In genomic region chr5:37822791-37823720, GRCm38 (mm10) we compare ENCODE assay signal across 8 mouse cellular contexts. TPM values are rescaled to one million over a fixed set of nuclear protein-coding genes. Genes with fewer than 3 reads are reported as not detected.
DNase-seq lines count a peak whose midpoint lies in the region; ATAC-seq lines count a peak whose summit lies in the region.

No protein-coding gene starts in this region.

- WGBS in kidney, embryonic 14.5 days, result 1% methylated on average over 42 of the region's 42 CpGs
- 2% methylated on average over 42 of the region's 42 CpGs for WGBS in heart, embryonic 16.5 days
- under 1% methylated on average over 42 of the region's 42 CpGs for WGBS in liver, embryonic 12.5 days (ENCODE audit: insufficient replicate concordance)

- H3K9me3 ChIP-seq in kidney, embryonic 14.5 days (ENCODE audit: control insufficient read depth, low read length), result no peaks in the 10 kb centered on the region
- H3K9me3 ChIP-seq in heart, embryonic 16.5 days (replicated peaks; ENCODE audit: control insufficient read depth, low read length), result no peaks in the 10 kb centered on the region
- no peaks in the 10 kb centered on the region for H3K9me3 ChIP-seq in liver, embryonic 12.5 days (replicated peaks)

- H3K4me2 ChIP-seq in kidney, embryonic 14.5 days (replicated peaks; ENCODE audit: low read depth, low read length), result peak overlapping the region; percentile 75
- peak overlapping the region; percentile 96 for H3K4me2 ChIP-seq in heart, embryonic 16.5 days (ENCODE audit: low read depth, low read length)
- H3K4me2 ChIP-seq in liver, embryonic 12.5 days, result peak overlapping the region; percentile 67

- H3K4me1 ChIP-seq in kidney, embryonic 14.5 days (ENCODE audit: control insufficient read depth, insufficient read depth, low read length), result peaks cover 10% of the 10 kb centered on the region
- peaks cover 10% of the 10 kb centered on the region for H3K4me1 ChIP-seq in heart, embryonic 16.5 days (ENCODE audit: control insufficient read depth, insufficient read depth, low read length)
- H3K4me1 ChIP-seq in liver, embryonic 12.5 days, result peaks cover 21% of the 10 kb centered on the region

- no peak for ATAC-seq in kidney, embryonic 14.5 days (ENCODE audit: low FRiP score, low TSS enrichment)
- ATAC-seq in heart, embryonic 16.5 days (replicated peaks; ENCODE audit: extremely low read depth, insufficient read depth, low FRiP score), result no peak; the same call in 1 of the 2 replicates
- ATAC-seq in liver, embryonic 12.5 days, result no peak

- no peak for DNase-seq in kidney, adult 9 months
- DNase-seq in embryo, embryonic 9.5 days (ENCODE audit: extremely low spot score), result peak; percentile 55
- DNase-seq in retina, postnatal 1 day, result peak; percentile 48
- no peak for DNase-seq in cerebellum, postnatal 4 days (ENCODE audit: low spot score in 2 of 2)
- no peak for DNase-seq in thymus, postnatal 36 days

- peak overlapping the region; percentile 42 for H3K4me3 ChIP-seq in kidney, embryonic 14.5 days (ENCODE audit: low read length)
- peak overlapping the region; percentile 72 for H3K4me3 ChIP-seq in heart, embryonic 16.5 days (ENCODE audit: low read length)
- peak overlapping the region; percentile 42 for H3K4me3 ChIP-seq in liver, embryonic 12.5 days

- H3K9ac ChIP-seq in kidney, embryonic 14.5 days (ENCODE audit: low read depth, low read length), result peak overlapping the region; percentile 45; the same call in 1 of the 2 replicates
- peak overlapping the region; percentile 70 for H3K9ac ChIP-seq in heart, embryonic 16.5 days (ENCODE audit: low read length)
- H3K9ac ChIP-seq in liver, embryonic 12.5 days, result no peak overlapping the region

- no peaks in the 10 kb centered on the region for H3K36me3 ChIP-seq in kidney, embryonic 14.5 days (ENCODE audit: control insufficient read depth, insufficient read depth, low read length)
- H3K36me3 ChIP-seq in heart, embryonic 16.5 days (ENCODE audit: control insufficient read depth, insufficient read depth), result no peaks in the 10 kb centered on the region
- H3K36me3 ChIP-seq in liver, embryonic 12.5 days, result no peaks in the 10 kb centered on the region

- no peak overlapping the region for H3K27ac ChIP-seq in kidney, embryonic 14.5 days (ENCODE audit: low read depth, low read length)
- no peak overlapping the region; the same call in 1 of the 2 replicates for H3K27ac ChIP-seq in heart, embryonic 16.5 days (ENCODE audit: low read length)
- H3K27ac ChIP-seq in liver, embryonic 12.5 days, result no peak overlapping the region

- peaks cover 98% of the 10 kb centered on the region for H3K27me3 ChIP-seq in kidney, embryonic 14.5 days (ENCODE audit: control insufficient read depth, insufficient read depth, low read length)
- H3K27me3 ChIP-seq in heart, embryonic 16.5 days (ENCODE audit: control insufficient read depth, insufficient read depth, low read length), result peaks cover 96% of the 10 kb centered on the region
- peaks cover 98% of the 10 kb centered on the region for H3K27me3 ChIP-seq in liver, embryonic 12.5 days (replicated peaks)

RNA-seq across cellular contexts. Expression of gene Msx1, which starts 1.3 kb away (rescaled TPM):
- 2.6 and 3.1 TPM in 2 replicates for polyA plus RNA-seq in kidney, embryonic 14.5 days (2014; fragmentation: Nextera tagmentation; extraction: Ambion mirVana)
- polyA plus RNA-seq in heart, embryonic 16.5 days (2015; fragmentation: Nextera tagmentation; extraction: Ambion mirVana), result 6.5 and 7.6 TPM in 2 replicates
- polyA plus RNA-seq in liver, embryonic 12.5 days (2016; fragmentation: Nextera tagmentation; extraction: Ambion mirVana), result 0.51 and 0.63 TPM in 2 replicates

Comparison
In these comparisons a context has a peak if more than half of its experiments do, and no peak if none do; other contexts are left out.
1. DNase-seq: peak in embryo, embryonic 9.5 days (single experiment) and retina, postnatal 1 day (single experiment); none in kidney, adult 9 months (single experiment), cerebellum, postnatal 4 days (0 of 2) and thymus, postnatal 36 days (0 of 2).
2. Peak in every context shown above with its lines, with median percentiles within 50 percentile points of each other: H3K4me2 ChIP-seq and H3K4me3 ChIP-seq.